30 mouse cellular contexts compared by ENCODE assay signal in genomic region chr13:43788071-43788470, GRCm38 (mm10). TPM values are rescaled to one million over a fixed set of nuclear protein-coding genes. Genes with fewer than 3 reads are reported as not detected.
DNase-seq lines count a peak whose midpoint lies in the region; ATAC-seq lines count a peak whose summit lies in the region.
"Had no signal": no experiment of that assay in that cellular context is flagged by ENCODE, and none has a peak within 500 bp of the region (broad histone marks: within the 10 kb centered on the region; RNA-seq: fewer than 3 reads in every experiment).

No protein-coding gene starts in this region.

- peak; percentile 21 for DNase-seq in CD4-positive, CD25-positive, alpha-beta regulatory T cell, adult 2 months (ENCODE audit: low read depth, low spot score)
- DNase-seq in A20 (ENCODE audit: low read depth, low spot score), result peak; percentile 59
- DNase-seq: adrenal gland, postnatal 10 days; adrenal gland, postnatal 36 days; cerebellum, adult 11-12 months; cerebellum, adult 8-10 months; cerebellum, postnatal 10 days; cerebellum, postnatal 36 days; embryo, embryonic 11 days; gastrocnemius, postnatal 14 days; heart, adult 11 months; heart, postnatal 10 days; heart, postnatal 36 days had no signal

- no peak overlapping the region for H3K4me2 ChIP-seq in forebrain, embryonic 15.5 days (replicated peaks)
- H3K4me2 ChIP-seq in intestine, embryonic 15.5 days (replicated peaks), result no peak overlapping the region
- H3K4me2 ChIP-seq: embryonic facial prominence, embryonic 13.5 days; forebrain, embryonic 12.5 days; heart, embryonic 12.5 days; heart, embryonic 15.5 days; hindbrain, embryonic 13.5 days had no signal

- peak overlapping the region; percentile 69 for H3K27ac ChIP-seq in brown adipose tissue, adult 24 weeks (replicated peaks; ENCODE audit: low read depth, low read length)
- H3K27ac ChIP-seq in forebrain, embryonic 15.5 days (replicated peaks), result no peak overlapping the region
- no peak overlapping the region for H3K27ac ChIP-seq in intestine, embryonic 15.5 days
- H3K27ac ChIP-seq: embryonic facial prominence, embryonic 10.5 days; embryonic facial prominence, embryonic 13.5 days; forebrain, embryonic 12.5 days; heart, embryonic 15.5 days; hindbrain, embryonic 10.5 days; hindbrain, embryonic 13.5 days had no signal

- no peak for ATAC-seq in CD4-positive, CD25-positive, alpha-beta regulatory T cell, adult 4 months
- ATAC-seq in forebrain, embryonic 15.5 days (replicated peaks), result no peak
- ATAC-seq in intestine, embryonic 15.5 days, result no peak
- ATAC-seq: forebrain, embryonic 16.5 days; hindbrain, embryonic 16.5 days; intestine, embryonic 16.5 days; Patski had no signal

- 86% methylated on average over 8 of the region's 8 CpGs for WGBS in forebrain, embryonic 15.5 days
- WGBS in intestine, embryonic 15.5 days, result 63% methylated on average over 8 of the region's 8 CpGs

- peaks cover 4% of the 10 kb centered on the region for H3K4me1 ChIP-seq in brown adipose tissue, adult 24 weeks (ENCODE audit: control insufficient read depth, insufficient read depth, insufficient read length, low read length)
- peaks cover 17% of the 10 kb centered on the region for H3K4me1 ChIP-seq in forebrain, embryonic 15.5 days
- peaks cover 15% of the 10 kb centered on the region for H3K4me1 ChIP-seq in intestine, embryonic 15.5 days (replicated peaks)

- peaks cover 17% of the 10 kb centered on the region for H3K27me3 ChIP-seq in forebrain, embryonic 15.5 days
- no peaks in the 10 kb centered on the region; the same call in 1 of the 2 replicates for H3K27me3 ChIP-seq in intestine, embryonic 15.5 days (replicated peaks)

- H3K4me3 ChIP-seq in brown adipose tissue, adult 24 weeks (ENCODE audit: insufficient read depth, low read depth, low read length), result no peak overlapping the region
- no peak overlapping the region for H3K4me3 ChIP-seq in forebrain, embryonic 15.5 days
- no peak overlapping the region for H3K4me3 ChIP-seq in intestine, embryonic 15.5 days (replicated peaks)
- H3K4me3 ChIP-seq: embryonic facial prominence, embryonic 10.5 days; embryonic facial prominence, embryonic 13.5 days; erythroblast, embryonic 14.5 days; forebrain, embryonic 12.5 days; heart, embryonic 12.5 days; heart, embryonic 15.5 days; hindbrain, embryonic 10.5 days; hindbrain, embryonic 13.5 days had no signal

- H3K9ac ChIP-seq in forebrain, embryonic 15.5 days (replicated peaks), result no peak overlapping the region
- H3K9ac ChIP-seq in intestine, embryonic 15.5 days, result no peak overlapping the region
- H3K9ac ChIP-seq: embryonic facial prominence, embryonic 13.5 days; forebrain, embryonic 12.5 days; heart, embryonic 12.5 days; heart, embryonic 15.5 days; hindbrain, embryonic 13.5 days had no signal

- H3K9me3 ChIP-seq in forebrain, embryonic 15.5 days, result no peaks in the 10 kb centered on the region
- no peaks in the 10 kb centered on the region for H3K9me3 ChIP-seq in intestine, embryonic 15.5 days
- H3K9me3 ChIP-seq: embryonic facial prominence, embryonic 10.5 days; embryonic facial prominence, embryonic 13.5 days; forebrain, embryonic 12.5 days; G1E; heart, embryonic 12.5 days; heart, embryonic 15.5 days; hindbrain, embryonic 10.5 days; hindbrain, embryonic 13.5 days had no signal

- H3K36me3 ChIP-seq in forebrain, embryonic 15.5 days, result no peaks in the 10 kb centered on the region
- no peaks in the 10 kb centered on the region for H3K36me3 ChIP-seq in intestine, embryonic 15.5 days
- H3K36me3 ChIP-seq: embryonic facial prominence, embryonic 10.5 days; embryonic facial prominence, embryonic 13.5 days; forebrain, embryonic 12.5 days; G1E; heart, embryonic 12.5 days; heart, embryonic 15.5 days; hindbrain, embryonic 10.5 days; hindbrain, embryonic 13.5 days had no signal

RNA-seq across cellular contexts. Expression of gene Cd83, which starts 3.5 kb away (rescaled TPM):
- polyA plus RNA-seq in CD4-positive, CD25-positive, alpha-beta regulatory T cell, adult 4 months (2017; shearing (Covaris generic)), result 100 to 1,000 TPM; 294 to 385 TPM
- polyA plus RNA-seq in brown adipose tissue, adult 24 weeks (2012; ENCODE audit: insufficient read depth, insufficient read length, missing spikeins), result 5.6 and 6.7 TPM in 2 replicates
- 5.8 and 6.2 TPM in 2 replicates for polyA plus RNA-seq in forebrain, embryonic 15.5 days (2015; fragmentation: Nextera tagmentation; extraction: Ambion mirVana)
- 9.1 and 10.3 TPM in 2 replicates for polyA plus RNA-seq in intestine, embryonic 15.5 days (2015; fragmentation: Nextera tagmentation; extraction: Ambion mirVana)
- polyA plus RNA-seq: erythroblast, embryonic 14.5 days; G1E; Patski had no signal

Comparison
In these comparisons a context has a peak if more than half of its experiments do, and no peak if none do; other contexts are left out.
1. RNA of gene Cd83, which starts 3.5 kb away (polyA plus RNA-seq): 294 to 385 TPM in CD4-positive, CD25-positive, alpha-beta regulatory T cell, adult 4 months; 9.1 to 10.3 TPM in intestine, embryonic 15.5 days, 5.6 to 6.7 TPM in brown adipose tissue, adult 24 weeks and 5.8 to 6.2 TPM in forebrain, embryonic 15.5 days; every median in the first group is over 10 times any median in the second.